Mouse (Mus musculus): ENCODE data around the gene Pgd. TPM values are rescaled to one million over a fixed set of nuclear protein-coding genes. Genes with fewer than 3 reads are reported as not detected.
A peak's percentile ranks its signal among the peaks of the same experiment; 100 is the strongest.
"Not testable (repeated sequence)": the region's sequence is repeated elsewhere in the genome, so short reads cannot be mapped to it uniquely, and the experiment has no call there.

Pgd gene
- total RNA-seq, 2 experiments from 2014 or later = 42.5 to 45.3 TPM

GRCm38 (mm10) chr4:149143594-149143993 is 23.0 kb downstream of the Pgd start:
- intact Hi-C loops (cut with DNase I) = loop anchor here (10.0 kb wide), 1 partner anchor 401 kb away; no protein-coding TSS in a partner anchor
- DNase-seq (ENCODE audit: low spot score in 2 of 2) = no peak

GRCm38 (mm10) chr4:149138515-149138914 is 28.1 kb downstream of the Pgd start:
- intact Hi-C loops (cut with DNase I) = no loop called here
- no peak for DNase-seq (ENCODE audit: low spot score in 2 of 2)

GRCm38 (mm10) chr4:149136982-149137770 is 29.4 kb downstream of the Pgd start, which contains the start of gene Cenps:
Gene Cenps, minus strand, starts transcription at chr4:149137629.
- DNase-seq (ENCODE audit: low spot score in 2 of 2) = peak; percentile 88 to 92
- intact Hi-C loops (cut with DNase I) = loop anchor here (2.0 kb wide), 1 partner anchor 60 kb away; no protein-coding TSS in a partner anchor

GRCm38 (mm10) chr4:149136116-149136850 is 30.3 kb downstream of the Pgd start:
- intact Hi-C loops (cut with DNase I) = loop anchor here (2.0 kb wide), 1 partner anchor 59 kb away; no protein-coding TSS in a partner anchor
- DNase-seq (ENCODE audit: low spot score in 2 of 2) = no peak

GRCm38 (mm10) chr4:149133395-149133794 is 33.2 kb downstream of the Pgd start:
- intact Hi-C loops (cut with DNase I) = no loop called here

GRCm38 (mm10) chr4:149131789-149132565 is 34.6 kb downstream of the Pgd start:
- intact Hi-C loops (cut with DNase I) = no loop called here
- no peak for DNase-seq (ENCODE audit: low spot score in 2 of 2)

More at GRCm38 (mm10) chr4:149133395-149133794, 33.2 kb downstream of the Pgd start:
- no peak for DNase-seq (ENCODE audit: low spot score in 2 of 2)

- peak in 1 of 2 experiments; percentile 24 for DNase-seq (ENCODE audit: low spot score in 2 of 2)
- intact Hi-C loops (cut with DNase I) = no loop called here
Measured at GRCm38 (mm10) chr4:149131021-149131752, 35.4 kb downstream of the Pgd start.

GRCm38 (mm10) chr4:149128467-149128866 is 38.1 kb downstream of the Pgd start:
- intact Hi-C loops (cut with DNase I) = no loop called here
- no peak for DNase-seq (ENCODE audit: low spot score in 2 of 2)

- intact Hi-C loops (cut with DNase I) = no loop called here
- peak in 1 of 2 experiments; percentile 39 for DNase-seq (ENCODE audit: low spot score in 2 of 2)
Measured at GRCm38 (mm10) chr4:149126663-149127062, 39.9 kb downstream of the Pgd start, which contains the start of gene Cort. Gene Cort, minus strand, starts transcription at chr4:149126763.

- intact Hi-C loops (cut with DNase I) = no loop called here
- DNase-seq (ENCODE audit: low spot score in 2 of 2) = no peak
Measured at GRCm38 (mm10) chr4:149126115-149126509, 40.5 kb downstream of the Pgd start.

- intact Hi-C loops (cut with DNase I) = no loop called here
- DNase-seq (ENCODE audit: low spot score in 2 of 2) = no peak
Measured at GRCm38 (mm10) chr4:149125341-149126114, 41.0 kb downstream of the Pgd start.

GRCm38 (mm10) chr4:149123432-149123831 is 43.1 kb downstream of the Pgd start:
- intact Hi-C loops (cut with DNase I) = no loop called here
- DNase-seq (ENCODE audit: low spot score in 2 of 2) = no peak

- intact Hi-C loops (cut with DNase I) = not testable (repeated sequence)
- peak in 1 of 2 experiments; percentile 42 for DNase-seq (ENCODE audit: low spot score in 2 of 2)
Measured at GRCm38 (mm10) chr4:149119978-149120562, 46.5 kb downstream of the Pgd start.

- intact Hi-C loops (cut with DNase I) = no loop called here
- peak; percentile 93 for DNase-seq (ENCODE audit: low spot score in 2 of 2)
Measured at GRCm38 (mm10) chr4:149103875-149104561, 62.6 kb downstream of the Pgd start, which contains the start of gene Dffa. Gene Dffa, plus strand, starts transcription at chr4:149104146.

- intact Hi-C loops (cut with DNase I) = no loop called here
- DNase-seq (ENCODE audit: low spot score in 2 of 2) = no peak
Measured at GRCm38 (mm10) chr4:149101456-149101855, 65.1 kb downstream of the Pgd start.

- DNase-seq (ENCODE audit: low spot score in 2 of 2); intact Hi-C loops (cut with DNase I): not testable (repeated sequence)
Measured at GRCm38 (mm10) chr4:149100449-149100848, 66.1 kb downstream of the Pgd start.

All from left cerebral cortex, postnatal 14 days (tissue).